Mouse (Mus musculus) urinary bladder, adult 18-20 months (tissue): ENCODE results near the gene Gm10134.
"Not testable (repeated sequence)": the region's sequence is repeated elsewhere in the genome, so short reads cannot be mapped to it uniquely, and the experiment has no call there.

Experiments
- DNase-seq, 2 experiments: peaks; one replicate each; pipeline ENCODE4 v3.0.0; 2022; ENCODE audit warnings: low spot score in 2 of 2, mixed read lengths in 2 of 2

Gene Gm10134

GRCm38 (mm10) chr2:28504676-28505075 is 1.2 kb upstream of the Gm10134 start:
- no peak for DNase-seq

GRCm38 (mm10) chr2:28506291-28506690 is 396 bp downstream of the Gm10134 start:
- DNase-seq = no peak

GRCm38 (mm10) chr2:28511600-28511999 is 5.7 kb downstream of the Gm10134 start:
- not testable (repeated sequence) for DNase-seq

GRCm38 (mm10) chr2:28512798-28513401 is 7.0 kb downstream of the Gm10134 start, which contains the start of gene Ralgds:
Gene Ralgds, plus strand, starts transcription at chr2:28513125.
- DNase-seq = no peak

- peak in 1 of 2 experiments; percentile 62 for DNase-seq
Observed at GRCm38 (mm10) chr2:28513431-28514370, 7.8 kb downstream of the Gm10134 start.

- peak; percentile 64 to 72 for DNase-seq
Observed at GRCm38 (mm10) chr2:28514489-28514888, 8.6 kb downstream of the Gm10134 start.

- peak; percentile 77 to 79 for DNase-seq
Observed at GRCm38 (mm10) chr2:28517206-28517909, 11.5 kb downstream of the Gm10134 start.

- DNase-seq = no peak
Observed at GRCm38 (mm10) chr2:28518231-28518630, 12.3 kb downstream of the Gm10134 start.

- DNase-seq = no peak
Observed at GRCm38 (mm10) chr2:28520581-28520980, 14.7 kb downstream of the Gm10134 start.

GRCm38 (mm10) chr2:28521571-28522151 is 15.8 kb downstream of the Gm10134 start:
- no peak for DNase-seq

GRCm38 (mm10) chr2:28522166-28522565 is 16.3 kb downstream of the Gm10134 start:
- DNase-seq = no peak

GRCm38 (mm10) chr2:28523643-28524117 is 17.8 kb downstream of the Gm10134 start:
- DNase-seq = peak; percentile 81 to 85

GRCm38 (mm10) chr2:28524406-28524805 is 18.5 kb downstream of the Gm10134 start:
- DNase-seq = no peak

GRCm38 (mm10) chr2:28525219-28525942 is 19.5 kb downstream of the Gm10134 start:
- DNase-seq = peak; percentile 75 to 90

- DNase-seq = no peak
Observed at GRCm38 (mm10) chr2:28525943-28526876, 20.3 kb downstream of the Gm10134 start.

- DNase-seq = no peak
Observed at GRCm38 (mm10) chr2:28527436-28528353, 21.8 kb downstream of the Gm10134 start.

- no peak for DNase-seq
Observed at GRCm38 (mm10) chr2:28528354-28528730, 22.4 kb downstream of the Gm10134 start.

- no peak for DNase-seq
Observed at GRCm38 (mm10) chr2:28529856-28530255, 24.0 kb downstream of the Gm10134 start.

- no peak for DNase-seq
Observed at GRCm38 (mm10) chr2:28530311-28530710, 24.4 kb downstream of the Gm10134 start.
